In the genomic region with DNA sequence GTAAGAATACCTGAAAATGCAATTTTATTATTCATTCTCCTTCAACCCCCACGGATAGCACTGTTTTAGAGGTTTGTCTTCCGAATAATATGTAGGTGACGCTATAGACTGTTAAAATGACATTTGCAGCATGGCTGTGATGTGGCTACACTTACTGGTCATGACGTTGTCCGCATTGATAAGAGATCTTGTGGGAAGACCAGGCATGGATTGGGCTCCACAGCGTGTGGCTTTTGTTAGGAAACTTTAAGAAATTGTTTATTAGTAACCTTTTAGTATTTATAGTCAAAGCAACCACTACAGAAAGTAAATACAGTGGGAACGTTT, we compare ENCODE assay signal across 8 mouse cellular contexts. TPM values are rescaled to one million over a fixed set of nuclear protein-coding genes. Genes with fewer than 3 reads are reported as not detected.
A peak's percentile ranks its signal among the peaks of the same experiment; 100 is the strongest.
DNase-seq lines count a peak whose midpoint lies in the region; ATAC-seq and TF ChIP-seq lines count a peak whose summit lies in the region.

No protein-coding gene starts in this region.

- no peaks in the 10 kb centered on the region for H3K36me3 ChIP-seq in hindbrain, embryonic 11.5 days (ENCODE audit: control insufficient read depth, insufficient read depth, low read length)
- no peaks in the 10 kb centered on the region for H3K36me3 ChIP-seq in thymus, adult 2 months (ENCODE audit: control insufficient read depth, insufficient read depth, low read length)

- WGBS in hindbrain, embryonic 11.5 days: 3% methylated on average over 7 of the region's 7 CpGs
- WGBS in thymus, adult 2 months: 9% methylated on average over 7 of the region's 7 CpGs

- peaks cover 13% of the 10 kb centered on the region for H3K4me1 ChIP-seq in hindbrain, embryonic 11.5 days (replicated peaks; ENCODE audit: control insufficient read depth, insufficient read depth, low read length)
- peaks cover 10% of the 10 kb centered on the region for H3K4me1 ChIP-seq in thymus, adult 2 months (replicated peaks; ENCODE audit: control insufficient read depth, insufficient read depth, low read length)

- no peak overlapping the region for H3K9ac ChIP-seq in hindbrain, embryonic 11.5 days (ENCODE audit: low read depth, low read length)

- peak overlapping the region; percentile 94 for H3K4me2 ChIP-seq in hindbrain, embryonic 11.5 days (replicated peaks; ENCODE audit: low read depth, low read length)

- TF ChIP-seq CTCF in thymus, adult 2 months (IDR thresholded peaks at IDR 0.05; ENCODE audit: borderline replicate concordance, control insufficient read depth, extremely low read depth, insufficient read depth, low read length, poor library complexity): no peak

- H3K27ac ChIP-seq in hindbrain, embryonic 11.5 days (ENCODE audit: low read depth, low read length): peak overlapping the region; percentile 82
- no peak overlapping the region for H3K27ac ChIP-seq in thymus, adult 2 months (ENCODE audit: control insufficient read depth, insufficient read depth, low read length)

- H3K27me3 ChIP-seq in hindbrain, embryonic 11.5 days (ENCODE audit: control insufficient read depth, insufficient read depth, low read length): no peaks in the 10 kb centered on the region
- H3K27me3 ChIP-seq in thymus, adult 2 months (ENCODE audit: control insufficient read depth, insufficient read depth, low read length): peaks cover 23% of the 10 kb centered on the region

- H3K4me3 ChIP-seq in hindbrain, embryonic 11.5 days (ENCODE audit: low read depth, low read length): peak overlapping the region; percentile 65
- H3K4me3 ChIP-seq in thymus, adult 2 months (ENCODE audit: control insufficient read depth, insufficient read depth, low read length): no peak overlapping the region

- no peak for TF ChIP-seq POLR2A in thymus, adult 2 months (IDR thresholded peaks at IDR 0.05; ENCODE audit: control insufficient read depth, extremely low read depth, insufficient read depth, low read length, poor library complexity)

- H3K9me3 ChIP-seq in hindbrain, embryonic 11.5 days (ENCODE audit: control insufficient read depth, low read length): no peaks in the 10 kb centered on the region

- peak; percentile 12; the same call in 1 of the 2 replicates for ATAC-seq in hindbrain, embryonic 11.5 days (ENCODE audit: low FRiP score)

- peak; percentile 26 for DNase-seq in embryo, embryonic 10 days (ENCODE audit: low spot score)
- DNase-seq in embryo, embryonic 11 days: no peak
- peak; percentile 49 for DNase-seq in brain, adult 2 months (ENCODE audit: low read depth, low spot score)
- no peak for DNase-seq in hindbrain, embryonic 11.5 days (ENCODE audit: low spot score)
- DNase-seq in lung, postnatal 10 days: peak; percentile 6
- DNase-seq in frontal cortex, postnatal 10 days (ENCODE audit: low spot score in 2 of 2): no peak
- no peak for DNase-seq in thymus, adult 2 months
- no peak for DNase-seq in thymus, postnatal 36 days

RNA-seq across cellular contexts. Expression of a gene that starts 2.7 kb away (rescaled TPM):
- polyA plus RNA-seq in hindbrain, embryonic 11.5 days (2014; fragmentation: Nextera tagmentation; extraction: Ambion mirVana): 3.1 and 4.7 TPM in 2 replicates
- 1.5 and 3.1 TPM in 2 replicates for polyA plus RNA-seq in thymus, adult 2 months (2012; rRNA removed)

RNA-seq across cellular contexts. Expression of a gene that starts 53.5 kb away (rescaled TPM):
- polyA plus RNA-seq in hindbrain, embryonic 11.5 days (2014; fragmentation: Nextera tagmentation; extraction: Ambion mirVana): 34.6 and 35.0 TPM in 2 replicates
- 6.1 and 8.0 TPM in 2 replicates for polyA plus RNA-seq in thymus, adult 2 months (2012; rRNA removed)

Comparison
In these comparisons a context has a peak if more than half of its experiments do, and no peak if none do; other contexts are left out.
1. DNase-seq: peak in embryo, embryonic 10 days (single experiment), brain, adult 2 months (single experiment) and lung, postnatal 10 days (single experiment); none in embryo, embryonic 11 days (single experiment), hindbrain, embryonic 11.5 days (single experiment), frontal cortex, postnatal 10 days (0 of 2), thymus, adult 2 months (single experiment) and thymus, postnatal 36 days (0 of 2).